Mouse (Mus musculus): ENCODE measurements at regions not wholly inside any gene's neighbourhood (a gene's known extent, or its start where the extent isn't known, plus 50 kb on each side); places are given as distances from the start of the nearest gene placed in this dataset.

GRCm38 (mm10) chr4:125882531-125882930, 141.8 kb upstream of the Csf3r start:
- DNase-seq (ENCODE audit: low spot score) = no peak

GRCm38 (mm10) chr4:125890510-125890909, 133.8 kb upstream of the Csf3r start:
- no peak for DNase-seq (ENCODE audit: low spot score)

- no peak for DNase-seq (ENCODE audit: low spot score)
These were observed 131.2 kb upstream of the Csf3r start for GRCm38 (mm10) chr4:125893139-125893538.

- DNase-seq (ENCODE audit: low spot score) = no peak
These were observed 126.6 kb upstream of the Csf3r start for GRCm38 (mm10) chr4:125897707-125898106.

- DNase-seq (ENCODE audit: low spot score) = no peak
These were observed 125.6 kb upstream of the Csf3r start for GRCm38 (mm10) chr4:125898631-125899348.

GRCm38 (mm10) chr4:125901546-125902276, 122.6 kb upstream of the Csf3r start:
- no peak for DNase-seq (ENCODE audit: low spot score)

GRCm38 (mm10) chr4:125906296-125906695, 118.1 kb upstream of the Csf3r start:
- no peak for DNase-seq (ENCODE audit: low spot score)

- no peak for DNase-seq (ENCODE audit: low spot score)
These were observed 115.4 kb upstream of the Csf3r start for GRCm38 (mm10) chr4:125908901-125909300.

GRCm38 (mm10) chr4:125911541-125912270, 112.6 kb upstream of the Csf3r start:
- no peak for DNase-seq (ENCODE audit: low spot score)

- DNase-seq (ENCODE audit: low spot score) = no peak
These were observed 111.8 kb upstream of the Csf3r start for GRCm38 (mm10) chr4:125912444-125913049.

- no peak for DNase-seq (ENCODE audit: low spot score)
These were observed 109.2 kb upstream of the Csf3r start for GRCm38 (mm10) chr4:125915166-125915565.

GRCm38 (mm10) chr4:125917210-125917609, 107.1 kb upstream of the Csf3r start:
- DNase-seq (ENCODE audit: low spot score) = no peak

- DNase-seq (ENCODE audit: low spot score) = no peak
These were observed 102.6 kb upstream of the Csf3r start for GRCm38 (mm10) chr4:125921550-125922316.

- no peak for DNase-seq (ENCODE audit: low spot score)
These were observed 102.0 kb upstream of the Csf3r start for GRCm38 (mm10) chr4:125922317-125922878.

- no peak for DNase-seq (ENCODE audit: low spot score)
These were observed 101.1 kb upstream of the Csf3r start for GRCm38 (mm10) chr4:125923225-125923624.

- no peak for DNase-seq (ENCODE audit: low spot score)
These were observed 96.2 kb upstream of the Csf3r start for GRCm38 (mm10) chr4:125928196-125928595.

- no peak for DNase-seq (ENCODE audit: low spot score)
These were observed 95.1 kb upstream of the Csf3r start for GRCm38 (mm10) chr4:125929122-125929772.

GRCm38 (mm10) chr4:125930764-125931163, 93.6 kb upstream of the Csf3r start:
- DNase-seq (ENCODE audit: low spot score) = no peak

- peak; percentile 70 for DNase-seq (ENCODE audit: low spot score)
These were observed 93.0 kb upstream of the Csf3r start for GRCm38 (mm10) chr4:125931321-125931720.

- no peak for DNase-seq (ENCODE audit: low spot score)
These were observed 92.2 kb upstream of the Csf3r start for GRCm38 (mm10) chr4:125932036-125932756.

Measured in ovary, adult 18-20 months (tissue).